In the genomic region with DNA sequence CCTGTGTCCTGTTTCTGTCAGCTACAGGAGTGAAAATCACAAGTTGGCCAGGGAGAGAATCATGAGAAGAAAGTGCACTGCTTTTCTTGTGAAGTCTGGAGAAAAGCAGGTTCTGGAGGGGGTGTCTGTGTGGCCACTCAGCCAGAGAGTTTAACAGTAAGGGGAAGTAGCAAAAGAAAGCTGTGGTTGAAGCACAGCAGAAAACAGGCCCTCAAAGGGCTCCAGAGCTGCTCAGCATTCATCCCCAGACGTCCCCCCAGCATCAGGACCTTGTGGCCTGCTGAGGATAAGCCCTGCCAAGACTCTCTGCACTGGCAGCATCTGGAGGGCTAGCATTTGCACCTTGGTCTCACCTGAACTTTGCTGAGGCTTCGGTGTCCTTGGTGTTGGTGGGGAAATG, we compare ENCODE assay signal across 39 mouse cellular contexts. TPM values are rescaled to one million over a fixed set of nuclear protein-coding genes. Genes with fewer than 3 reads are reported as not detected.
"Had no signal": no experiment of that assay in that cellular context is flagged by ENCODE, and none has a peak within 500 bp of the region (broad histone marks: within the 10 kb centered on the region; RNA-seq: fewer than 3 reads in every experiment).

No protein-coding gene starts in this region.

- DNase-seq: heart, postnatal 10 days; heart, postnatal 14 days; heart, postnatal 36 days; heart, postnatal 4 days; kidney, adult 11 months; kidney, adult 18-20 months; kidney, adult 2 months; kidney, adult 8-10 months; kidney, adult 9 months; kidney, postnatal 10 days; kidney, postnatal 14 days; kidney, postnatal 25 days; kidney, postnatal 36 days; kidney, postnatal 4 days; layer of hippocampus, adult 9-11 months; layer of hippocampus, postnatal 36 days had no signal

- H3K9me3 ChIP-seq: heart, embryonic 12.5 days; heart, embryonic 13.5 days; heart, embryonic 15.5 days; hindbrain, embryonic 10.5 days; hindbrain, embryonic 12.5 days; hindbrain, embryonic 13.5 days; hindbrain, embryonic 15.5 days; intestine, embryonic 15.5 days; kidney, embryonic 15.5 days had no signal

- ATAC-seq: hindbrain, embryonic 16.5 days; hindbrain, postnatal 0 days; inflammation-experienced regulatory T-cells, adult 6 months; intestine, embryonic 15.5 days; intestine, embryonic 16.5 days; intestine, postnatal 0 days had no signal

- H3K36me3 ChIP-seq: heart, embryonic 12.5 days; heart, embryonic 13.5 days; heart, embryonic 15.5 days; hindbrain, embryonic 10.5 days; hindbrain, embryonic 12.5 days; hindbrain, embryonic 13.5 days; hindbrain, embryonic 15.5 days; intestine, embryonic 15.5 days; kidney, embryonic 15.5 days had no signal

- H3K27ac ChIP-seq: heart, embryonic 13.5 days; heart, embryonic 15.5 days; hindbrain, embryonic 10.5 days; hindbrain, embryonic 12.5 days; hindbrain, embryonic 13.5 days; hindbrain, embryonic 14.5 days; hindbrain, embryonic 15.5 days; hindbrain, postnatal 0 days; intestine, embryonic 15.5 days; kidney, embryonic 15.5 days; kidney, postnatal 0 days; layer of hippocampus, adult 2 months; left cerebral cortex, adult 2 months had no signal

- H3K4me2 ChIP-seq: heart, embryonic 11.5 days; heart, embryonic 12.5 days; heart, embryonic 13.5 days; heart, embryonic 15.5 days; hindbrain, embryonic 12.5 days; hindbrain, embryonic 13.5 days; hindbrain, embryonic 14.5 days; hindbrain, embryonic 15.5 days; intestine, embryonic 15.5 days; kidney, embryonic 15.5 days had no signal

- H3K4me3 ChIP-seq: heart, embryonic 12.5 days; heart, embryonic 13.5 days; heart, embryonic 15.5 days; hindbrain, embryonic 10.5 days; hindbrain, embryonic 12.5 days; hindbrain, embryonic 13.5 days; hindbrain, embryonic 15.5 days; intestine, embryonic 15.5 days; kidney, embryonic 15.5 days; layer of hippocampus, adult 2 months; left cerebral cortex, adult 2 months had no signal

- H3K4me1 ChIP-seq: heart, embryonic 12.5 days; heart, embryonic 13.5 days; heart, embryonic 15.5 days; hindbrain, embryonic 10.5 days; hindbrain, embryonic 12.5 days; hindbrain, embryonic 13.5 days; hindbrain, embryonic 15.5 days; intestine, embryonic 15.5 days; kidney, embryonic 15.5 days had no signal

- H3K9ac ChIP-seq: heart, embryonic 12.5 days; heart, embryonic 13.5 days; heart, embryonic 15.5 days; hindbrain, embryonic 12.5 days; hindbrain, embryonic 13.5 days; hindbrain, embryonic 14.5 days; hindbrain, embryonic 15.5 days; intestine, embryonic 15.5 days; kidney, embryonic 15.5 days had no signal

RNA-seq across cellular contexts. Expression of a gene that starts 34.2 kb away (rescaled TPM):
- total RNA-seq: heart, postnatal 36 days had no signal

RNA-seq across cellular contexts. Expression of a gene that starts 56.0 kb away (rescaled TPM):
- total RNA-seq: heart, postnatal 10 days; heart, postnatal 14 days; heart, postnatal 25 days; heart, postnatal 36 days; heart, postnatal 4 days had no signal
- polyA plus RNA-seq: heart, embryonic 11.5 days; heart, embryonic 13.5 days; heart, postnatal 0 days; inflammation-experienced regulatory T-cells, adult 6 months; kidney, embryonic 14.5 days; kidney, postnatal 0 days; large intestine, adult 2 months had no signal
